Mouse (Mus musculus): ENCODE results near the gene Zfp36.

DNA sequence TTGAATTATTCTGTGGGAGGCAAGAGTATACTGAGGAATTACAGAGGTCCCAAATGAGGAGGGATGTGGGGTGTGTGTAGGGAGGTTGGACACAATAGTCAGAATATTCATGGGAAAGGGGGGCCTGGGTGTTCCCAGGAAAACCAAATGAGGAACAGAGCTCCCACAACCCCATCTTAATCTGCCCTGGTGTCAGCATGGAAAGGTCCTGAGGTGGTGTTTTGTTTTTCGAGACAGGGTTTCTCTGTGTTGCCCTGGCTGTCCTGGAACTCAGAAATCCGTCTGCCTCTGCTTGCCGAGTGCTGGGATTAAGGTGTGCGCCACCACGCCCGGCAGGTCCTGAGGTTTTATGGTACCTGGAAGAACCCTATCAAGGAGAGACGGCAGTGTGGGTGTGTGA is 21.6 kb downstream of the Zfp36 start:
- TF ChIP-seq CTCF (IDR thresholded peaks at IDR 0.05; ENCODE audit: low read depth) (no peak), EP300 (IDR thresholded peaks at IDR 0.05; ENCODE audit: low read depth) (no peak)
